Mouse (Mus musculus): Measurements from ENCODE around the gene Kdr. TPM values are rescaled to one million over a fixed set of nuclear protein-coding genes. Genes with fewer than 3 reads are reported as not detected.

Kdr gene
- polyA plus RNA-seq, 2 experiments from 2014 or later, result 0.24 TPM; not detected in 1

- ATAC-seq, result no peak
These were observed 72.2 kb downstream of the Kdr start for GRCm38 (mm10) chr5:75906102-75906501.

- ATAC-seq, result no peak
These were observed 77.9 kb downstream of the Kdr start for GRCm38 (mm10) chr5:75900231-75900920.

GRCm38 (mm10) chr5:75895351-75895750 is 82.9 kb downstream of the Kdr start:
- ATAC-seq, result no peak

- ATAC-seq, result no peak
These were observed 85.2 kb downstream of the Kdr start for GRCm38 (mm10) chr5:75892956-75893471.

Other genes starting within 250 kb of the Kdr start
- 10 to 100 TPM; 28.2 to 36.6 TPM for gene Srd5a3, start 161.8 kb upstream of the Kdr start, polyA plus RNA-seq (2017; shearing (Covaris generic))
- 10 to 100 TPM in 1 of 2 experiments, 1 to 10 TPM in 1; 7.9 to 13.8 TPM for gene Tmem165, start 205.4 kb upstream of the Kdr start, polyA plus RNA-seq (2017; shearing (Covaris generic))